Mouse (Mus musculus) myocyte (in vitro differentiated cells): ENCODE data around the gene Pcbp4. TPM values are rescaled to one million over a fixed set of nuclear protein-coding genes. Genes with fewer than 3 reads are reported as not detected.

Experiments
- H3K27me3 ChIP-seq: one replicate; pipeline ENCODE4 v1.6.1; 2011; ENCODE audit not compliant: control insufficient read depth, insufficient read depth, insufficient read length
- H3K36me3 ChIP-seq: one replicate; pipeline ENCODE4 v1.6.1; 2011; ENCODE audit not compliant: control insufficient read depth, insufficient read depth
- H3K4me2 ChIP-seq: one replicate; pipeline ENCODE4 v1.6.1; 2011; ENCODE audit warnings: low read depth, control low read depth
- H3K4me3 ChIP-seq: one replicate; pipeline ENCODE4 v1.5.1; 2011; ENCODE audit warnings: mild to moderate bottlenecking, control low read depth, moderate library complexity
- H3K79me2 ChIP-seq: one replicate; pipeline ENCODE4 v1.6.1; 2011; ENCODE audit not compliant: control insufficient read depth, insufficient read depth
- H3ac ChIP-seq: one replicate; pipeline ENCODE4 v1.6.1; 2011; ENCODE audit not compliant: control insufficient read depth, insufficient read length
- CEBPB ChIP-seq: IDR thresholded peaks from 2 replicates; pipeline ENCODE4 v1.6.1; 2011; ENCODE audit warnings: mild to moderate bottlenecking, moderate library complexity; ENCODE audit not compliant: poor library complexity, insufficient read depth, severe bottlenecking
- MAX ChIP-seq: IDR thresholded peaks from one replicate; pipeline ENCODE4 v1.6.1; 2011; ENCODE audit warnings: low read depth, mild to moderate bottlenecking, control low read depth
- MYOD1 ChIP-seq, 3 experiments: IDR thresholded peaks; one replicate each; pipeline ENCODE4 v1.6.1; 2011; ENCODE audit warnings: control low read depth in 2 of 3, low read depth in 2 of 3, mild to moderate bottlenecking in 2 of 3, moderate library complexity in 1 of 3; ENCODE audit not compliant: insufficient read length in 2 of 3, control insufficient read depth in 1 of 3
- MYOG ChIP-seq, 3 experiments: IDR thresholded peaks; one replicate each; pipeline ENCODE4 v1.6.1; 2011; ENCODE audit warnings: control low read depth in 2 of 3, low read depth in 2 of 3, mild to moderate bottlenecking in 2 of 3; ENCODE audit not compliant: insufficient read length in 2 of 3, control insufficient read depth in 1 of 3, insufficient read depth in 1 of 3
- POLR2A ChIP-seq: IDR thresholded peaks from one replicate; pipeline ENCODE4 v1.6.1; 2011; ENCODE audit warnings: low read depth, mild to moderate bottlenecking, control low read depth, moderate library complexity; ENCODE audit not compliant: insufficient read length
- POLR2AphosphoS2 ChIP-seq: IDR thresholded peaks from one replicate; pipeline ENCODE4 v1.6.1; 2011; ENCODE audit warnings: low read depth, control low read depth; ENCODE audit not compliant: insufficient read length
- REST ChIP-seq: IDR thresholded peaks from one replicate; pipeline ENCODE4 v1.6.1; 2011; ENCODE audit warnings: mild to moderate bottlenecking, control low read depth, moderate library complexity; ENCODE audit not compliant: insufficient read depth, insufficient read length
- SRF ChIP-seq: IDR thresholded peaks from one replicate; pipeline ENCODE4 v1.6.1; 2011; ENCODE audit warnings: low read depth; ENCODE audit not compliant: control insufficient read depth, insufficient read length
- TCF12 ChIP-seq: IDR thresholded peaks from one replicate; pipeline ENCODE4 v1.6.1; 2011; ENCODE audit warnings: mild to moderate bottlenecking, control low read depth; ENCODE audit not compliant: poor library complexity, insufficient read depth, severe bottlenecking
- TCF3 ChIP-seq: IDR thresholded peaks from one replicate; pipeline ENCODE4 v1.6.1; 2011; ENCODE audit warnings: low read depth, control low read depth; ENCODE audit not compliant: insufficient read length
- polyA plus RNA-seq: library from polyadenylated mRNA; unstranded; fragments of >200 nt; fragmentation: generic; extraction: Trizol; gene quantifications from one replicate; pipeline ENCODE4 v1.2.1, GENCODE M21; 2012; ENCODE audit warnings: missing spikeins

Gene Pcbp4
- polyA plus RNA-seq, 1 experiment, result 274 TPM

GRCm38 (mm10) chr9:106467746-106468145, 14.7 kb downstream of the Pcbp4 start:
- Histone ChIP-seq H3K27me3 (no peaks in the 10 kb centered on the region), H3K4me2 (no peak overlapping the region), H3K4me3 (no peak overlapping the region), H3K36me3 (peaks cover 5% of the 10 kb centered on the region), H3ac (no peak overlapping the region), H3K79me2 (no peaks in the 10 kb centered on the region)
- TF ChIP-seq CEBPB (no peak), POLR2AphosphoS2 (peak; percentile 50)

GRCm38 (mm10) chr9:106469317-106469716, 16.2 kb downstream of the Pcbp4 start:
- H3K36me3 ChIP-seq, result peaks cover 2% of the 10 kb centered on the region
- H3K27me3 ChIP-seq, result no peaks in the 10 kb centered on the region
- TF ChIP-seq MYOD1 (IDR thresholded peaks at IDR 0.05; ENCODE audit: control insufficient read depth in 1 of 3, insufficient read length in 2 of 3, low read depth in 2 of 3) (peak in 1 of 3 experiments; percentile 2), POLR2A (peak; percentile 22), CEBPB (no peak), POLR2AphosphoS2 (peak; percentile 58), MAX (no peak), SRF (no peak)
- H3K4me3 ChIP-seq, result no peak overlapping the region
- H3K79me2 ChIP-seq, result peaks cover 5% of the 10 kb centered on the region
- no peak overlapping the region for H3ac ChIP-seq
- no peak overlapping the region for H3K4me2 ChIP-seq

GRCm38 (mm10) chr9:106469776-106470175, 16.7 kb downstream of the Pcbp4 start:
- Histone ChIP-seq H3K36me3 (no peaks in the 10 kb centered on the region), H3K4me3 (no peak overlapping the region), H3K4me2 (no peak overlapping the region), H3K79me2 (peaks cover 5% of the 10 kb centered on the region), H3K27me3 (no peaks in the 10 kb centered on the region), H3ac (no peak overlapping the region)
- no peak for TF ChIP-seq POLR2A
- TF ChIP-seq POLR2AphosphoS2, result peak; percentile 87

- H3K79me2 ChIP-seq, result peaks cover 5% of the 10 kb centered on the region
- H3ac ChIP-seq, result no peak overlapping the region
- no peak for TF ChIP-seq TCF12
- H3K27me3 ChIP-seq, result no peaks in the 10 kb centered on the region
- H3K36me3 ChIP-seq, result no peaks in the 10 kb centered on the region
- no peak overlapping the region for H3K4me2 ChIP-seq
- no peak overlapping the region for H3K4me3 ChIP-seq
These were observed 18.1 kb downstream of the Pcbp4 start for GRCm38 (mm10) chr9:106470991-106471750.

GRCm38 (mm10) chr9:106471892-106472291, 18.8 kb downstream of the Pcbp4 start:
- no peaks in the 10 kb centered on the region for H3K27me3 ChIP-seq
- H3K4me2 ChIP-seq, result no peak overlapping the region
- H3K79me2 ChIP-seq, result peaks cover 5% of the 10 kb centered on the region
- no peak overlapping the region for H3ac ChIP-seq
- TF ChIP-seq SRF (no peak), POLR2AphosphoS2 (peak; percentile 64)
- no peaks in the 10 kb centered on the region for H3K36me3 ChIP-seq
- no peak overlapping the region for H3K4me3 ChIP-seq

GRCm38 (mm10) chr9:106472321-106472720, 19.2 kb downstream of the Pcbp4 start:
- Histone ChIP-seq H3ac (no peak overlapping the region), H3K79me2 (peaks cover 5% of the 10 kb centered on the region), H3K4me3 (no peak overlapping the region), H3K4me2 (no peak overlapping the region), H3K27me3 (no peaks in the 10 kb centered on the region), H3K36me3 (no peaks in the 10 kb centered on the region)
- TF ChIP-seq POLR2AphosphoS2 (peak; percentile 39), REST (no peak), CEBPB (no peak)

GRCm38 (mm10) chr9:106473081-106473752, 20.1 kb downstream of the Pcbp4 start:
- Histone ChIP-seq H3K36me3 (no peaks in the 10 kb centered on the region), H3K4me3 (no peak overlapping the region), H3K4me2 (no peak overlapping the region), H3K27me3 (no peaks in the 10 kb centered on the region), H3K79me2 (peaks cover 5% of the 10 kb centered on the region), H3ac (no peak overlapping the region)
- no peak for TF ChIP-seq SRF
- no peak for TF ChIP-seq MYOG (IDR thresholded peaks at IDR 0.05; ENCODE audit: control insufficient read depth in 1 of 3, insufficient read depth in 1 of 3, insufficient read length in 2 of 3, low read depth in 2 of 3)
- TF ChIP-seq CEBPB, result no peak
- TF ChIP-seq REST, result no peak
- no peak for TF ChIP-seq MYOD1 (IDR thresholded peaks at IDR 0.05; ENCODE audit: control insufficient read depth in 1 of 3, insufficient read length in 2 of 3, low read depth in 2 of 3)
- TF ChIP-seq TCF3, result no peak
- no peak for TF ChIP-seq TCF12
- TF ChIP-seq MAX, result no peak
